Mouse (Mus musculus) small intestine, adult 10 weeks (tissue): ENCODE data around the gene Hcar2. TPM values are rescaled to one million over a fixed set of nuclear protein-coding genes. Genes with fewer than 3 reads are reported as not detected.

ENCODE experiments used
- polyA plus RNA-seq: library from polyadenylated mRNA; stranded (reverse); fragments of 350-450 nt; fragmentation: Illumina TruSeq; extraction: RNeasy Lipid Tissue Mini Kit (QIAGEN cat#74804); gene quantifications from one replicate; pipeline ENCODE4 v1.2.3, GENCODE M21; 2014; ENCODE audit warnings: low replicate concordance

The Hcar2 gene
- not detected for polyA plus RNA-seq

DNA sequence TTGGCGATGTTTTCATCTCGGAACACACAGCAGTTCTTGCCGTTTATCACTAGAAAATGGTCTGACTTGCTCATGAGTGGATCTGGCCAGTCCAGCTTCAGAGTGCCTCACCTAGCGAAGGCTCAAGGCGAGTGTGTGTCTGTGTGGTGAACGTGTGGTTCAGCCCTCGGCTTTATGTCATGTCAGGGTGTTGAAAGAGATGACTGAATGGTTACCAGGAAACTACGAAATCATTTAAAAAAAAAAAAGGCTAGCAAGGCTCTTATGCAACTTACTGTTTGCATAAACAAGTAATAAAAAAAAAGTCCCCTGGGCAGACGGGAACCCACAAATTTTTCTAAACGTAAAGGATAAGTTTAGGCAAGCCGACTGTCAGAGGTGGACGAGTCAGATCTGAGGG is at the start of gene Hcar2:
TSS of gene Hcar2 (minus strand) at position 135 of the 400 bp plus-strand sequence.

GRCm38 (mm10) chr5:123906976-123907630 is 41.8 kb upstream of the Hcar2 start, which contains the start of gene Denr:
Denr (plus strand) TSS chr5:123907175.

DNA sequence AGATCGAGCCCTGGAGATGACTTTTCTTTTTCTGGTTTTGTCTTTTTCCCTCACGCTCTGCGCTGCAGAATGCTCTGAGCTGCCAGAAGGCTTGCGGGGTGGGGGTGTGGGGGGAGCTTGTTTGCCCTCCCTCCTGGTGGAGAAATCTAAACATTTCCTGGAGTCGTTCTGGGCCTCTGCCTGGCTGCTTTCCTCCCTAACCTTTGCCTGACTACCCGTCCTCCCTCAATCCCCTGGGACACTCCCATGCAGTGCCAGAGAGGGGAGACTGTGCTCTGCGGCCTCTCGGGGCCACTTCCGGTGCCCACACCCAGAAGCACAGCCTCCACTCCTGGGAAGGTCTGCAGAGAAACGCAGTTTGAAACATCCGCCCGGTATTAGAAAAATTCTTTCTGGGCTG is 14.6 kb upstream of the Hcar2 start, which contains the start of gene Hcar1:
TSS of gene Hcar1 (minus strand) at position 93 of the 400 bp plus-strand sequence.

Other genes with a start within 250 kb of the Hcar2 start
- 20.2 TPM for gene Clip1, start 180.9 kb downstream of the Hcar2 start, polyA plus RNA-seq
- 153 TPM for gene Zcchc8, start 144.4 kb downstream of the Hcar2 start, polyA plus RNA-seq
- 285 TPM for gene Rsrc2, start 116.1 kb downstream of the Hcar2 start, polyA plus RNA-seq
- 5.7 TPM for gene Kntc1, start 115.8 kb downstream of the Hcar2 start, polyA plus RNA-seq
- 1.6 TPM for gene Hcar1, start 14.5 kb upstream of the Hcar2 start, polyA plus RNA-seq
- gene Denr, start 41.7 kb upstream of the Hcar2 start, polyA plus RNA-seq: 194 TPM
- gene Gm43518, start 61.9 kb upstream of the Hcar2 start, polyA plus RNA-seq: not detected
- 3.4 TPM for gene Ccdc62, start 65.2 kb upstream of the Hcar2 start, polyA plus RNA-seq
- 1.4 TPM for gene Hip1r, start 108.1 kb upstream of the Hcar2 start, polyA plus RNA-seq
- gene Vps37b, start 166.8 kb upstream of the Hcar2 start, polyA plus RNA-seq: 7.6 TPM
- gene Abcb9, start 230.3 kb upstream of the Hcar2 start, polyA plus RNA-seq: 1.2 TPM
- gene Ogfod2, start 246.8 kb upstream of the Hcar2 start, polyA plus RNA-seq: 0.37 TPM